Mouse (Mus musculus): ENCODE data around the gene Myo18a.
"Not testable (repeated sequence)": the region's sequence is repeated elsewhere in the genome, so short reads cannot be mapped to it uniquely, and the experiment has no call there.

The Myo18a gene

DNA sequence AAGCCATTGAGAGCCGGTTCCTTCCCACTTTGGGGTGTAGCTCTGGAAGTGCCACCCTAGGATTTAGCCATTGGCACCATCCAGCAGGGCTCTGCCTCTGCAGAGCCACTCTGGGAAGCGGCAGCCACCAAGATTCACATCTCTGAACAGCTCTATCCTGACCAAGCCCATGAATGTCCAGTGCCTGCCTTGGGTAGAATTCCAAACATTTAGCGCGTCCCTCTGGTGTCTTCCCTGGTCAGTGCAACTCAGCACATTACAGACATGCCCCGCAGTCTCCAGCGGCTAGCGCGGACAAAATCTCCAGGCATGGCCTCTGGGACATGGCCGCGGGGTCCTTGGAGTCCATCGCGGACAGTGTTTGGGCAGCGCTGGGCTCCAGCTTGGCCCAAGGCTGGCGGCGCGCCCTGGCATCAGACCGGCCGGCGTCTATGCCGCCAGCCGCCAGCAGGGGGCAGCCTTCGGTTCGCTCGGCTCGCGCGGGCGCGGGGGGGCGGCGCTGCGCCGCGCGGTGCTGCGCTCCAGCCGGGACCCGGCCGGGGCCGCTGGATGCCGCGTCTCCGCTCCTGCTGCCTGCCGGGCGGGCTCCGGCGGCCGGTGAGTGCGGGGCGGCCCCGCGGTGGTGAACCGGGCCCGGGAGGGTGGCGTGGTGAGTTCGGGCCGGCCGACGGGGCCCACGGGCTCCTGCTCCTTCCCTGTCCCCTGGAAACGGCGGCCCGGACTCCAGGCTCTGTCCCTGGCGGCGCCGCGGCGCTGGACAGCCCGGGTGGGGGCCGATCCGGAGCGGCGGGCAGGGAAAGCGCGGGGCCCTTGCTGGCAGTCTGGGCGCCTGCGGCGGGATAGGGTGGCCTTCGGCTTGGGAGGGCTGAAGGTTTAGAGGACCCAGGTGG, at the start of gene Myo18a:
TSS of gene Myo18a (plus strand) at position 464 of the 890 bp plus-strand sequence.
- peak; percentile 85 for DNase-seq (ENCODE audit: low read depth)

DNA sequence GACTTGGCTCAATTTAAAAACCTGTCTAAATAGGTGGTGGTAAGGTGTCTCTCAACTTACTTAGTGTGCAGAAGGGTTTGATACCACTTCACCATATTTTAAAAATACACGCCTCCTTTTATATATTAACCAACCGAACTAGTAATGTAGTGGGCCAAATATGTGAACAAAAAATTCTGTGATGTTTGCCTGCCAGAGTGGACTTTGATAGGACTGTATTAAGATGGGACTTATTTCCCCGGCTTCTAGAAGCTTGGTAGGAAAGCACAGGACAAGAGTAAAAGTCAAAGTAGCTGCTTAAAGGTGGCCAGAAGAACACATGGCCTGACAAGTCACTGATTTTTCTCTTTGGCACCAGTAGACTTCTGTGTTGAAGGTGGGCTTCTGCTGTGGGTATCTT, 49.3 kb upstream of the Myo18a start:
- DNase-seq (ENCODE audit: low read depth), result no peak

DNA sequence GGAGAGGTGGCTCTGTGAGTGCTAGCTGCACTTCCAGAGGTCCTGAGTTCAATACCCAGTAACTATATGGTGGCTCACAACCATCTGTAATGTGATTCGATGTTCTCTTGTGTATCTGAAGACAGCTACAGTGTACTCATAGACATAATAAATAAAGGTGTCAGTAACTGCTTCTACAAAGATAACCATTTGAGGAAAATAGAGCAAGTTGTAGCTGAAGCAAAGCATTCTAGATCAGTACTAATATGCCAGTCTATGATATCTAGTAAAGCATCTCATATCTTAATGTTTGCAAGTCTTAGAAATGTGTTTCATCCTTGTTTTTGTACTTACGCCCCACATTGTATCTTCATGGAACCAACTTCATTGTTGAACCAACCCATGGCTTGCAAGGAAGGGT, 44.0 kb upstream of the Myo18a start:
- no peak for DNase-seq (ENCODE audit: low read depth)

DNA sequence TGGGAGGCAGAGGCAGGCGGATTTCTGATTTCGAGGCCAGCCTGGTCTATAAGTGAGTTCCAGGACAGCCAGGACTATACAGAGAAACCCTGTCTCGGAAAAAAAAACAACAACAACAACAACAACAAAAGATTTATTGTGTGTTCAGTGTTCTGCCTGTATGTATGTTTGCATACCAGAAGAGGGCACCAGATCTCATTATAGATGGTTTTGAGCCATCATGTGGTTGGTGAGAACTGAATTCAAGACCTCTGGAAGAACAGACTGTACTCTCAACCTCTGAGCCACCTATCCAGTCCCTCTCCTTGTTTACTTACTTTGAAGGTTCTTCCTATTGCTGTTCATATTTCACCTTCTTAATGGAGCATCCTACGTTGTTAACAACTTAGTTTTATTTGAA, 41.7 kb upstream of the Myo18a start:
- DNase-seq (ENCODE audit: low read depth), result no peak

DNA sequence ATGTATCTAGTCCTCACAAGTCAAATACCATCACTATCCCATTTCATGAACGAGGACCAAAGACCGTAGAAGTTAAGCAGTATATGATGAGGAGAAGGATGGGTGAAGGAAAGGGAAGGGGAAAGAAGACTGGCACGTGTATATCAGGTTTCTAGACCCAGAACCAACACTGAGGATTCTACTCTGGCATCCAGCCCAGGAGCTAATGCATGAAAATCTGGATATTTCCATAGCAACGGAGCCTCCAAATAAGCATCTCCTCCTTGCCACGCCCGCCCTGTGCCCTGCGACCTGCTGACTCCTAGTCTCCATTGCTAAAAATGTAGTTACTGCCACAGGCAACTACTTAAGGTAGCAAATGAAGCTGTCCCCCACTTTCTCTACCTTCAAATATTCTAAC, 38.3 kb upstream of the Myo18a start:
- no peak for DNase-seq (ENCODE audit: low read depth)

DNA sequence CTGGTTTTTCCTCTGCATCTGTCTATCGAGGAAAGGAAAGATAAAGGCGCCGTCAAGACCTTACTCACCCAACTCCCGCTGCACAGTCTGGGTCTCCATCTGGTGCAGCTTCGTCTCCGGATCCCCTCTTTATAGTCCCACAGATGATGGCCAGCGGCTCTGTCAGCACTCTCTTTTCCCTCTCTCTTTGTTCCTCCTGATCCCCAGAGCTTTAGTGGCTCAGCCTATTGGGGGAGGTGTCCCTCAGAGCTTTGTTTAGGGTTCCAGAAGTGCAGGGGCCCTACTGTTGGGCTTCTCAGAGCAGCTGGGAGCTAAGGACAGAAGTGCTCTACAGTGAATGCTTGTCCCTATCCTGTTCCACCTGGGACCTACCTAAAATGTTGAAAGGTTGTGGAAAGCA, 37.9 kb upstream of the Myo18a start, which contains the start of gene Cryba1:
TSS of gene Cryba1 (minus strand) at position 101 of the 400 bp plus-strand sequence.
- no peak for DNase-seq (ENCODE audit: low read depth)

DNA sequence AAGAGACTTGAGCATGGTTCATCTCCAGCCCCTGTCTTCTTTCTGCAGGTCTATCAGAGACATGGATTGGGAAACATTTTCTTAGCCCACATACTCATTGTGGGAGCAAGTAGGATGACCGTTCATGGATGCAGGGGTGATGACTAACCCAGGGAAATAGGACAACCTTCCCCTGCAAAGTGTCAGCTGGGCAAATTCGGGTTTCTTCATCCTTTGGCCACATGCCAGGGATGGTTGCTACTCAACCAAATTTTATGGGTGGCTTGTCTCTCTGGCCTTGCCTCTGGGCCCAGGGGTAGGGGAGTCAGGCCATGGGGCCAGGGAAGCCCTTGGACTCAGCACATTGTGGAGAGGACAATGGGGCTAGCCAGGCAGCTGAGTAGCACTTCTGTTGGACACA, 34.5 kb upstream of the Myo18a start:
- no peak for DNase-seq (ENCODE audit: low read depth)

DNA sequence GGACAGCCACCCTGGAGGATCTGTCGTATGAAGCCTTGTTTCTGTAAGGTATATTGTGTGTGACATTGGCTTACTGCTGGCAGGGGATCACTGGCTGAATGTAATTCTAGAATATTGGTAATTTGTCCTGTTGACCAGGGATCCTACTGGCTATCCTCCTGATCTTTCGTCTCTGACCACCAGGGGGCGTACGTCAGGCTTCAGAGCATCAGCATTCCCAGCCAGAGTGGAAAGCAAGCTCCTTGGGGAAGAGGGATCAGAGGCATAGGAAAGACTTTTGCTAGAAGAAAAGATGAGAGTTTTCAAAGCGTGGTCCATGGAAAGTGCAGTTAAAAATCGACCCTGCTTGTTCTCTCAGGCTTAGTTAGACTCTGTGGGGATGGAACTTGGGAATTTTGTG, 25.8 kb upstream of the Myo18a start:
- peak; percentile 80 for DNase-seq (ENCODE audit: low read depth)

DNA sequence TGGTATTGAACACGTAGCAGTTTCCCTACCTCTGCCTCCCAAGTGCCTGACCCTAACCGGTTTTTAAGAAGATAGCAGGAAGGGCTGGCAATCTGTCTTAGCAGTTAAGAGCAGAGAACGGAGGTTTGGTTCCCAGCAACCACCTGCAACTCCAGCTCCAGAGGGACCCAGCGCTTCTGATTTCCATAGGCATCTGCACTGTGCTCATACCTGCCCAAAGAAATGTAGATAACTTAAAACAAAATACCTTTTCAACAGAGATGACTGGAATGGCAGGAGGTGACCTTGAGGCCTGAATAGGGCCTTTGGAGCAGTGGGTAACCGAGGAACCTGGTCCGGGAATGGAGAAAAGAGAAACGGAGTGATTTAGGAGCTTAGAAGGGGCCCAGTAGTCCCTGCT, 24.5 kb upstream of the Myo18a start:
- DNase-seq (ENCODE audit: low read depth), result no peak

DNA sequence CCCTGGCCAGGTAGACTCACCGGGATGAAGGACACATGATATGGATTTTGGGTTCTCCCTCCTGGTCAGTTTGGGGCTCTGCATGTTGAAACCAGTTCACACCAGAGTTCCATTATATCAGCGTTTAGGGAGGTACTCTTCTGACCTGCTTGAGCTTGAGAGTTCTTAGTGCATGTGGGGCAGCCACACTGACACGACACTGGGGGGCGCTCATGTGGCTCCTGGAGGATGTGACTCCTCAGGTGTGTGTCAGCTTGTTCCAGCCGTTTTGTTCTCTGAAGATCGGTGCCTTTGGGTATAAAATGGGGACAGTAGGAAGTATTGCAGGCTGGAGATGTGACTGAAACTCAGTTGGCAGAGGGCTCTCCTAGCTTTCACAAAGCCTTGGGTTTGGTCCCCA, 19.1 kb upstream of the Myo18a start:
- DNase-seq (ENCODE audit: low read depth), result peak; percentile 37

DNA sequence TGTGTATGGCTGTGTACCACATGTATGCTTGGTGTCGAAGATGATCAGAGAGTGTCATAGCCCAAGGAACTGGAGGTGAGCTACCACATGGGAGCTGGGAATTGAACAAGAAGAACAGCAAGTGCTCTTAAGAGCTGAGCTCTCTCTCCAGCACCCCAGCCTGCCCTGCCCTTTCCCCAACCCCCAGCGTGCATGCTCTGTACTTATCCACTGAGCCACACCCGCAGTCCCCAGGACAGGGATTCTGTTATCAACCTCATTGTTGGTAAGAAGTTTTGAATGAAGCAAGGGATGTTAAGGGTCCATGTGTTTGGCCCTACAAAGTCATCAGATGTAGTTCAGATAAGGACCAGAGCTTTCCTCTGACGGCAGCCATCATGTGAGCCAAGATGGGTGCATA, 16.4 kb upstream of the Myo18a start:
- DNase-seq (ENCODE audit: low read depth), result no peak

DNA sequence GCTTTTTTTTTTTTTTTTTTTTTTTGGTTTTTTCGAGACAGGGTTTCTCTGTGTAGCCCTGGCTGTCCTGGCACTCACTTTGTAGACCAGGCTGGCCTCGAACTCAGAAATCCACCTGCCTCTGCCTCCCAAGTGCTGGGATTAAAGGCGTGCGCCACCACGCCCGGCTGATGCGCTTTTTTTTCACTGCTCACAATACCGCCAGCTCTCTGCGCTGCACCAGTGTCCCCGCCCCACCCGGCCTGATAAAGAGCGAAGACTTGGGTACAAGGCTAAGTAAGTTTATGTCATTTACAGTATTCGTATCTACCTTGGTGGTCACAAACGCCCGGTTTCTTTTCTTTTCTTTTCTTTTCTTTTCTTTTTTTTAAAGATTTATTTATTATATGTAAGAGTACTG, 15.9 kb upstream of the Myo18a start:
- DNase-seq (ENCODE audit: low read depth), result not testable (repeated sequence)

DNA sequence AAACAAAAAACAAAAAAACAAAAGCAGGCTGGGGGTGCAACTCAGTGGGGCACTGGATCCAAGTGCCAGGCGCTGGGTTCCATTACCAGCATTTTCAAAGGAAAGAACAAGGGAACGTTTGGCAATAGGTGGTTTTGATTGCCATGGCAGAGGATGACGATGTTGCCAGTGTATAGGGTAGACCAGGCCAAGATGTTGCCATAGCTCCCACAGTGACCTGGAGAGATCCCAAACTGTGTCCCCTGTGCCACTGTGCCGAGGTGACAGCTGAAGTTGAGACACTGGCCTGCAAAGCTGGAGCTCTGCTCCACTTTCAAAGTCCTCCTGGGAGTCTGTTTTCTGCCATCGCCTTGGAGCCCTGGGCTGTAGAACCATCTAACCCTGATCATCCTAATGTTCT, 14.1 kb upstream of the Myo18a start:
- DNase-seq (ENCODE audit: low read depth), result no peak

DNA sequence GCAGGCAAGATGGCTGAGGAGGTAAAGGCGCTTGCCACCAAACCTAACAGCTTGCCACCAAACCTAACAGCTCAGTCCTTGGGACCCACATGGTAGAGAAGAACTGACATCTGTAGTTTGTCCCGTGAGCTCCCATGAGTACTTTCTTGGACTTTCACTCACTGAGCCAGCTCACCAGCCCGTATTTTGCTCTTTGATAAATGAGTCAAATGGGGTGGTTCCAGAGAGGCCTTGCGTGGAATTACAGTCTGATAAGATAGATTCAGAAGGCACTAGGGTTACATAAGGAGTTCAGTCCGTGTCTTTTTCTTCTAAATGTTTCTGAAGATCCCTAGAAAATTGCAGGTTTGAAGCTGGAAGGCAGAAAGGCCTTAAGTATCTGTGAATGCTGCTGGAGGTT, 10.5 kb upstream of the Myo18a start:
- DNase-seq (ENCODE audit: low read depth), result no peak

DNA sequence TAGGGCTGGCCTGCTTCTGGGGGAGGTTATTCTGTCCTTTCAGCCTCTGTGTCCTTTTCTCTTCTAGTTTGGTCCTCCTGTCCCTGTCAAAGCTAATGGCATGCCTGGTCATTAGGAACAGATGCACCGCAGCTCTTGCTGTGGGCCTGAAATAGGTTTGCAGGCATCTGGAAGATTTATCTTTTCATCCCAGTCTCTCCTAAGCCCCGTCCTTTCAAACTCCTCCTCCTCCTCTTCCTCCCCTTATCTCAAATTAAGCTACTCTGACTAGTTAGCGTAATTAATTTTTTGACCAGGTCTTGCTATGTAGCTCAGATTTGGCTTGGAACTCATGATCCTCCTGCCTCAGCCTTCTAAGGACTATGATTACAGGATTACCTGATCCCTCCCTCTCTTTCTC, 9.6 kb upstream of the Myo18a start:
- DNase-seq (ENCODE audit: low read depth), result no peak

DNA sequence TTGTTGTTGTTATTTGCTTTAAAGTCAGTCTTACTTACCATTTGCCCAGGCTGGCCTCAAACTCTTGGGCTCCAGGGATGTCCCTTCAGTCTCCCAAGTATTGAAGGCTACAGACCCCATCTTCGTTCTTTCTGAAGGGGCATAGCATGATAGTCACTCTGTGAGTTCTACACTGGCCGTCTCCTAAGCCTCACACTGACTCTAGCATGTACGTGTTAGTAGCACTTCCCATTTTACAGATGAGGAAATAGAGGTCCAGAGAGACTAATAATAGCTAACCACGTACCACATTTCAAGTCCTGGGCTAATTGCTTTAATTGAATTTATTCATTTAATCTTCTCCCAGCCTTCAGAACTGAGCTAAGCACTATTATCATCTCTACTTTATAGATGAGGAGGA, 3.0 kb upstream of the Myo18a start:
- DNase-seq (ENCODE audit: low read depth), result no peak

DNA sequence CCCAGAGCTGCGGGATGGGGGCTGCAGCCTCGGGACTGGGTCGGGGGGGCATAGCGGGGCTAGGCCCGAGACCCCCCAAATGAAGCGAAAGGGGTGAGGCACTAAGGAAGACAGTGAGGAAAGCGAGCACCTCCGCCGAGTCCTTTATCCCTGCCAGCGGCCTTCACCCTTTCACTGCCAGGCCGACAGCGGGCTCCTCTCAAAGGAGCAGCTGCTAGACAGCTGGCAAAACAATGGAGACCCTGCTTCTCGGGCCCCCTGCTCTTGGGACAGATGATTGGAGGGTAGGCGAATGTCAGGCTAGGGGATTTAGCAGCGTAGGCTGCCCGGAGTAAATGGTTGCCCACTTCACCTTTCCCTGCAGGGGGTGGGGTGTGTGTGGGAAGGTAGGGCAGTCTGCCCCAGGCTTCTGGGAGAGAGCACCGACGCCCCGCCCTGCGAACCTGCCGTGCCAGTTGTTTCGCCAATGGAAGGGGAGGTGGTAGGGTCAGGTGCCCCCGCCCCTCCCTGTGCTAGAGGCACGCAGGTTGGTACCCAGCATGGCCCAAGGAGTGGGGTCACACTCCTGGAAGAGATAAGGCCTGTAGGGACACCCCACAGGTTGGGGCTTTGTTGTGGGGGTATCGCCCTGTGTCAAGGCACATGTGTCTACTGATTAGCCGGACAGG, 761 bp downstream of the Myo18a start:
- peak; percentile 44 for DNase-seq (ENCODE audit: low read depth)

DNA sequence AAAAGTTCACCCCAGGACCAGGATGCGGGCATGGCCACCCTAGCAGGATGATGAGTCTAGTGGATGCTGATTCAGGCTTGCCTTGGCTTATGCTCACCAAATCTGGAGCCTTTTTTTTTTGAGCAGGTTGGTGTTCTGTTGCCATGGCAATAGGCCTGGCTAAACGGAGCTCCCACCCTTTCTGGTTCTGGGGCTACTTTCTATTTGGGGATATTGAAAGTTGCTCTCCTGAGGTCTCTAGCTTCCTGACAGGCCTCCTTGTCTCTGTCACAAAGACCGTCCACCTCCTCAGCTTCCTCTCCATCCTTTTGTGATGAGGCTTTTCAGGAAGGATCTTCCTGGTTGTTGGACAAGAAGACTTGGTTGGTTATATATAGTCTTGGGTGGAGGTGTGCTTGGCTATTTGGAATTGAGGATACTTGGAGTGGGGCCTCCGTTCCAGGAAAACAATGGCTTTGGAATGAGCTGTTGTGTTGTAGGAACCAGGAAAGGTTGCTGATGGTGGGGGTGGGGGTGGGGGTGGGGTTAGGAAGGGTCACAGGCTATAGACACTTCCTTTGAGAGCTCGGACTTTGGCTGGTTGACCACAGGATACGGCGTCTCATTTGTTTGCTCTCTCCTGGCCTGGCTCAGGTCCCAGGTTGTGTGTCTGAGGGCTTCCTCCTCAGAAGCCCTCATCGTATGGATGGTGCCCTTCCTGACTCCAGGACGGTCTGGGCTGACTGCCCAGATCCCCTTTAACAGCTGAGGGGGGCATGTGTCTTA, 1.8 kb downstream of the Myo18a start:
- DNase-seq (ENCODE audit: low read depth), result peak; percentile 19

DNA sequence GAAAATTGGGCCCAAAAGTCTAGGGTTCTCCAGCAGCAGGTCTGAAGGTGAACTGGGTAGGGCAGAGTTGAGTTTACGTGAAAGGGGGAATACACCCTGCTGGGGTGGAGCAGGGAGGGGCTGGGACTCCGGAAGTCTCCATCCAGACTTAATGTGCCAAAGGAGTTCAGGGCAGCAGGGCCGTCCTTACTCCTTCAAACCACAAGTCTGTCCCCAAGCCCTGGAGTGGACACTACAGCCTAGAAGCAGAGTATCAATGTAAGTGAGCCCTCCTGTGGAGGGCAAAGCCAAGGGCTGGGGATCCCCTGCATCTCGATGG, 2.4 kb downstream of the Myo18a start:
- DNase-seq (ENCODE audit: low read depth), result no peak

DNA sequence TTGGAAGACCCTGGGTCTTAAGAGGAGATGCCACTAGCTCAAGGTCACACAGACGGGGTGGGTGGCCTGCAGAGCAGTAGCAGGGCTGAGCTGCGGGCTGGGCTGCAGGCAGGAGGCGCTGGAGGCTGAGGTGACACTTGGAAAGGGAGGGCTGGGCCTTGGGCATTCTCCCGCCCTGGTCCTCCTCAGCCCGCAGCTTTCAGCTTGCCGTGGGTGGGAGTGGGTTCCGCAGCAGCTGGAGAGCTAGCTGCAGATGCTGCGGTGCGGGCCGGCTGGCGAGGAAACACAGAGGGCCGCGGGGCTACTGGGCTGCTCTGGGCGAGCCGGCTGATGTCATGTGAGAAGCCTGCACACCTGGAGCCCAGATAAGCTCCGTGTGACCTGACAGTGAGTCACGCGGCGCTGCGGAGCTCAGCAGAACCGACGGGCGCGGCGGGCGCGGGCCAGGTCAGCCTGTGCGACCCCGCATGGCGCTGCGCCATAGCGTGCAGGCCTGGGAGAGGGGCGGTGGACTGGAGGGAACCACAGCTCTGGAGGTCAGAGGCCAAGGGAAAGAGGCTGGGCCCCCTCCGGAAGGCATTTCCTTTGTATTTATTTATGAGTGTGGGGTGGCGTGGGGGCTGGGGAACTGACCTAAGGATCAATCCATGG, 3.4 kb downstream of the Myo18a start:
- peak; percentile 38 for DNase-seq (ENCODE audit: low read depth)

DNA sequence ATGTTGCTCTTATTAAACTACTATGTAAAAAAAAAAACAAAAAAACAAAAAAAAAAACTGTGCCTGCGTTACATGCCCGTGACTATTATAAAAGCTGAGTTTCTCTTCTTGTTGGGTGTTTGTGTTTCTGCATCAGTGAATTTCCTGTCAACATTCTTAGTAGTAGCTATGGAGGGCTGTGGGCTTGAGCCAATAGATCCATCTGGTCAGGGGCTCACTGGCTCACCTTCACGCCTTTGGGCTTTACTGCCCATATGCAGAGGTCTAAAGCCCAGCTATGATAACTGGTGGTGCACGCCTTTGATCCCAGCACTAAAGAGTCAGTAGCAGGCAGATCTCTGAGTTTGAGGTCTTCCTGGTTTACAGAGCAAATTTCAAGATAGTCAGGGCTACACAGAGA, 6.5 kb downstream of the Myo18a start:
- no peak for DNase-seq (ENCODE audit: low read depth)

DNA sequence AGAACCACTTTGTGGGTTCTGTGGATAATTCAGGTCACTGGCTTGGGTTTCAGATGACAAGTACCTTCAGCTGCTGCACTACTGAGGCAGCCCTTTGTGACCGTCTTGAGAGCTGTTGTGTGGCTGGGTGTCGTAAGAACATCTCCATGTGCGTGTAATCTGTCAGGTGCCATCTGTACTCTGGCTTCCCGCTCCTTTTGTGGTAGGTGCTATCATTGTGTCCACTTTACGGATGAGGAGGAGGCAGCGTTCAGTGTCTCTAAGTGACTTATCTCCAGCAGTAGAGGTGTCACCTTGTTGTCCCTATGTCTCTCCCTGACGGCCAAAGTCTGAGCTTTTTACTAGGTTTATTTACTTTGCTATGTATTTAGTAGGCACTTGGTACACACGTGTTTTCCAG, 7.3 kb downstream of the Myo18a start:
- DNase-seq (ENCODE audit: low read depth), result no peak

Data from induced T-regulatory cell, adult 2 months (primary cell).